Mouse (Mus musculus) ES-E14 (cell line): Measurements from ENCODE around the gene Creld2. TPM values are rescaled to one million over a fixed set of nuclear protein-coding genes. Genes with fewer than 3 reads are reported as not detected.

ENCODE experiments used
- DNase-seq: peaks from one replicate; pipeline ENCODE4 v3.0.0-alpha.2; 2013; ENCODE audit warnings: low read depth, low spot score
- H3K27ac ChIP-seq: 2 replicates; pipeline ENCODE4 v1.5.1; 2012; ENCODE audit warnings: low read depth, mild to moderate bottlenecking, low read length, moderate library complexity, mixed read lengths; ENCODE audit not compliant: poor library complexity, insufficient read depth, severe bottlenecking
- H3K36me3 ChIP-seq: 2 replicates; pipeline ENCODE4 v1.6.1; 2012; ENCODE audit warnings: mild to moderate bottlenecking, low read length, moderate library complexity, mixed read lengths; ENCODE audit not compliant: control insufficient read depth, poor library complexity, insufficient read depth, severe bottlenecking
- H3K4me1 ChIP-seq, 2 experiments: fragments of 150-350 bp in 1 of 2; sonication (generic) in 1 of 2; 2 replicates each; pipeline ENCODE4 v1.6.1; 2012; ENCODE audit warnings: low read length in 2 of 2, mild to moderate bottlenecking in 1 of 2, mixed read lengths in 1 of 2; ENCODE audit not compliant: control insufficient read depth in 2 of 2, insufficient read depth in 2 of 2, poor library complexity in 1 of 2
- H3K4me3 ChIP-seq, 2 experiments: fragments of 150-350 bp in 1 of 2; sonication (generic) in 1 of 2; 2 replicates each; pipeline ENCODE4 v1.5.1; 2012; ENCODE audit warnings: low read length in 2 of 2, low read depth in 1 of 2, mild to moderate bottlenecking in 1 of 2, mixed read lengths in 1 of 2; ENCODE audit not compliant: insufficient read depth in 1 of 2, poor library complexity in 1 of 2, severe bottlenecking in 1 of 2
- H3K9ac ChIP-seq: 2 replicates; pipeline ENCODE4 v1.6.1; 2012; ENCODE audit warnings: low read depth, mild to moderate bottlenecking, low read length, mixed read lengths; ENCODE audit not compliant: poor library complexity, insufficient read depth, severe bottlenecking
- H3K9me3 ChIP-seq: fragments of 150-350 bp; sonication (generic); 2 replicates; pipeline ENCODE4 v1.6.1; 2012; ENCODE audit warnings: low read depth, mild to moderate bottlenecking, low read length; ENCODE audit not compliant: control insufficient read depth, insufficient read depth
- CHD2 ChIP-seq: IDR thresholded peaks from 2 replicates; pipeline ENCODE4 v1.6.1; 2014; ENCODE audit warnings: mild to moderate bottlenecking, low read depth, low read length, inconsistent platforms
- HCFC1 ChIP-seq: IDR thresholded peaks from 2 replicates; pipeline ENCODE4 v1.6.1; 2012; ENCODE audit warnings: low read length, inconsistent platforms, borderline replicate concordance; ENCODE audit not compliant: insufficient read depth
- MAFK ChIP-seq: IDR thresholded peaks from 2 replicates; pipeline ENCODE4 v1.6.1; 2014; ENCODE audit warnings: mild to moderate bottlenecking, low read depth, low read length, inconsistent platforms; ENCODE audit not compliant: insufficient read depth
- ZC3H11A ChIP-seq: IDR thresholded peaks from 2 replicates; pipeline ENCODE4 v1.6.1; 2012; ENCODE audit warnings: low read depth, mild to moderate bottlenecking, inconsistent platforms, low read length, borderline replicate concordance
- ZNF384 ChIP-seq: IDR thresholded peaks from 2 replicates; pipeline ENCODE4 v1.6.1; 2012; ENCODE audit warnings: low read depth, low read length, inconsistent platforms
- in situ Hi-C, 2 experiments: fragments of 600-800 bp; cut with MboI; formaldehyde crosslinking; loops; one replicate each; pipeline ENCODE4 v1.15.1; 2025; ENCODE audit warnings: low sequenced_read_pairs in 2 of 2, inconsistent platforms in 1 of 2; ENCODE audit not compliant: unreplicated experiment in 2 of 2
- total RNA-seq: library from RNA; depleted of rRNA; stranded (reverse); fragments of 300-350 nt; gene quantifications from 2 replicates; pipeline ENCODE4 v1.2.3, GENCODE M21; 2012

The Creld2 gene
- total RNA-seq, 1 experiment: 328 TPM

- H3K4me3 ChIP-seq: peak overlapping the region; percentile 56 to 69
- DNase-seq: peak; percentile 81
- TF ChIP-seq HCFC1: no peak
- no peak for TF ChIP-seq MAFK
- no peak for TF ChIP-seq CHD2
- TF ChIP-seq ZNF384: no peak
- TF ChIP-seq ZC3H11A: no peak
Measured at GRCm38 (mm10) chr15:88837199-88837932, 17.9 kb downstream of the Creld2 start.

DNA sequence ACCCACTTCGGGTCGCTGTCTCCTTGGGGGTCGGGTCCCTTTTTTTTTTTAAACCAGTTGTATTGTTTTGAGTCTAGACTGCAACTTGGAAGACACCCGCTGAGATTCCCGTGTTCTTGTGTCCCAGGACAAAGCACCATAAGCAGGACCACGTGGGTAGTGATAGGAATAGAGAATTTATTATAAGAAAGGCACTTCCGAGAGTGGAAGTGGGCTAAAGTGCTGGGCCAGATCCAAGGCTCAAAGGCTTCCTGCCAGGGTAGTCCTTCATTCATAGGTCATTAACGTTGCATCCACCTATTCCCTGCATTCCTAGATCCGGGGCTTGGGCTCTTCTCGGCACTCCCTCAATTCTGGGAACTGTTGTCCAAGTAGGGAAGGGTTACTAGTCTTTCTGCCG, 18.5 kb downstream of the Creld2 start:
- Histone ChIP-seq H3K9ac (peak overlapping the region; percentile 44; the same call in 1 of the 2 replicates), H3K4me1 (peaks cover 5 to 20% of the 10 kb centered on the region in 2 experiments; a peak in 3 of 4 replicates), H3K9me3 (no peaks in the 10 kb centered on the region), H3K27ac (peak overlapping the region; percentile 83; the same call in 1 of the 2 replicates), H3K36me3 (no peaks in the 10 kb centered on the region), H3K4me3 (peak overlapping the region; percentile 56 to 69; a peak in 3 of 4 replicates)
- no peak for DNase-seq
- TF ChIP-seq CHD2: no peak
- TF ChIP-seq ZNF384: peak; percentile 52; the same call in 1 of the 2 replicates
- in situ Hi-C loops: no loop called here

More at GRCm38 (mm10) chr15:88837199-88837932, 17.9 kb downstream of the Creld2 start:
- Histone ChIP-seq H3K36me3 (no peaks in the 10 kb centered on the region), H3K9ac (peak overlapping the region; percentile 31; the same call in 1 of the 2 replicates), H3K9me3 (no peaks in the 10 kb centered on the region), H3K4me1 (peaks cover 5 to 22% of the 10 kb centered on the region in 2 experiments; a peak in 3 of 4 replicates), H3K27ac (peak overlapping the region; percentile 83)
- in situ Hi-C loops: no loop called here

DNA sequence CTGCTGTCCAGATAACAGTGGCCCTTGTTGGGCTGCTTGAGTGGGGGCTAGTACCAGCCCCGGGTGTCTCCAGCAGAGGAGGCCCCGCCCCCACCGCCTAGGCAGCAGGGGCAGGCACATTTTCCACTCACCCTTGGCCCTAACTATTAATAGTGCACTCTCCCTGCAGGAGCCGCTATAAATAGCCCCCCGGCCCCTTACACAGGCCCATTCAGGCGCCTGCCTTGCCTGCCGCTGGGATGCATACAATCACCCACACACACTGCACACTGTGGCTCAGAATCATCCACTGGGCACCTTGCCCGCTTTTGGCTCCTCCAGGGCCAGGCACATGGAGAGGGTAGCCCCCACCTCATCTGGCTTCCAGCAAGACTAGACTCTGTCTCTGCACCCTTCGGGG, 19.8 kb downstream of the Creld2 start:
- in situ Hi-C loops: no loop called here
- H3K27ac ChIP-seq: peak overlapping the region; percentile 67
- H3K9ac ChIP-seq: peak overlapping the region; percentile 49; the same call in 1 of the 2 replicates
- peaks cover 5 to 20% of the 10 kb centered on the region in 2 experiments; a peak in 3 of 4 replicates for H3K4me1 ChIP-seq
- no peaks in the 10 kb centered on the region for H3K36me3 ChIP-seq
- TF ChIP-seq ZC3H11A: no peak
- TF ChIP-seq ZNF384: no peak
- H3K4me3 ChIP-seq: peak overlapping the region in 1 of 2 experiments; percentile 39; a peak in 2 of 4 replicates
- no peak for DNase-seq
- no peaks in the 10 kb centered on the region for H3K9me3 ChIP-seq

DNA sequence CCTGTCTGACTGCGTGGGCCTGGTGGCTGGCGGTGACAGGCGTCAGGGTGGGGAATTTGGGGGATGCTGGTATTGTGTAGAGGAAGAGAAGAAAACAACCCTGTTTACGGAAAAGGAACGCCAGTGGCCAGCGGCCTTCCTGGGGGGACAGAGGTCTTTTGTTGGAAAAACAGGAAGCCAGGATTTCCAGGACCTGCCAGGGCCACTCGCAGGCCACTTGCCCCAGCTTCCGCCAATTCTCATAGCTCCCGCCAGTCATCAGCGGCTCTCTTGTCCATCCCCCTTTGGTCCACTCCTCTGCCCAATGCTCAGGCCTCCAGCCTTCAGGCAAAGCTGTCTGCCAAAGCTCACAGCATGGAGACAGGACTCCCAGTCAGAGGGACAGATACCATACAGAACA, 20.7 kb downstream of the Creld2 start:
- H3K4me1 ChIP-seq: peaks cover 5 to 20% of the 10 kb centered on the region in 2 experiments; a peak in 3 of 4 replicates
- H3K36me3 ChIP-seq: no peaks in the 10 kb centered on the region
- H3K9ac ChIP-seq: peak overlapping the region; percentile 49
- H3K9me3 ChIP-seq: no peaks in the 10 kb centered on the region
- no peak for DNase-seq
- TF ChIP-seq HCFC1 (no peak), CHD2 (no peak), ZC3H11A (no peak), ZNF384 (no peak), MAFK (no peak)
- in situ Hi-C loops: no loop called here
- H3K27ac ChIP-seq: no peak overlapping the region
- peak overlapping the region; percentile 36 to 50; a peak in 3 of 4 replicates for H3K4me3 ChIP-seq

DNA sequence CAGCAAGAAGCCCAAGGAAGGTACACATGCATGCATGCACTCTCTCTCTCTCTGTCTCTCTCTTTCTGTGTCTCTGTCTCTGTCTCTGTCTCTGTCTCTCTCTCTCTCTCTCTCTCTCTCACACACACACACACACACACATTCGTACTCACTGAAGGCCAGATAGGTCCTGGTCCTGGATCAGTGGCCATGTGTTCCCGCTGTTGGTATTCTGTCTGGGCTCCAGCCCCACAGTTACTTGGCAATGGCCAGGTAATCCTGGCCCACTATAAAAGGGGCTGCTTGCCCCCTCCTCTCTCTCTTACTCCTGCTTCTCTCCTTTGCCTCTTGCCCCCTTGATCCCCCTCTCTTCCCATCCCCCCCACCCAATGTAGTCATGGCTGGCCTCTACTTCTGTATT, 21.7 kb downstream of the Creld2 start:
- Histone ChIP-seq H3K9me3 (no peaks in the 10 kb centered on the region), H3K4me3 (no peak overlapping the region), H3K4me1 (peaks cover 5 to 20% of the 10 kb centered on the region in 2 experiments; a peak in 3 of 4 replicates), H3K27ac (no peak overlapping the region), H3K36me3 (no peaks in the 10 kb centered on the region), H3K9ac (no peak overlapping the region)
- in situ Hi-C loops: no loop called here
- no peak for DNase-seq
- TF ChIP-seq ZNF384 (no peak), MAFK (no peak), HCFC1 (no peak), ZC3H11A (no peak), CHD2 (no peak)
